Mouse (Mus musculus) hindbrain, postnatal 0 days (tissue): Measurements from ENCODE around the gene Csmd2. TPM values are rescaled to one million over a fixed set of nuclear protein-coding genes. Genes with fewer than 3 reads are reported as not detected.

Experiments used
- ATAC-seq: fragments of 200-750 bp; cut with Nextera tagmentation; 2 replicates; pipeline ENCODE4 v1.8.0; 2017; ENCODE audit warnings: mild to moderate bottlenecking, moderate TSS enrichment, moderate library complexity
- DNase-seq: peaks from one replicate; pipeline ENCODE4 v3.0.0-alpha.2; 2015; ENCODE audit warnings: low spot score
- H3K27ac ChIP-seq: fragments of 300-500 bp; sonication (generic); 2 replicates; pipeline ENCODE4 v1.5.1; 2014; ENCODE audit warnings: mild to moderate bottlenecking
- H3K27me3 ChIP-seq: fragments of 300-500 bp; sonication (generic); 2 replicates; pipeline ENCODE4 v1.6.1; 2014; ENCODE audit warnings: low read length, mixed read lengths; ENCODE audit not compliant: insufficient read depth
- H3K36me3 ChIP-seq: fragments of 300-500 bp; sonication (generic); 2 replicates; pipeline ENCODE4 v1.6.1; 2014; ENCODE audit warnings: low read length, mixed read lengths; ENCODE audit not compliant: insufficient read depth
- H3K4me1 ChIP-seq: fragments of 300-500 bp; sonication (generic); 2 replicates; pipeline ENCODE4 v1.6.1; 2014; ENCODE audit warnings: antibody characterized with exemption, low read length, mixed read lengths; ENCODE audit not compliant: insufficient read depth
- H3K4me2 ChIP-seq: fragments of 300-500 bp; sonication (generic); 2 replicates; pipeline ENCODE4 v1.6.1; 2014; ENCODE audit warnings: low read depth, mild to moderate bottlenecking, low read length, moderate library complexity, mixed read lengths
- H3K4me3 ChIP-seq: fragments of 300-500 bp; sonication (generic); 2 replicates; pipeline ENCODE4 v1.5.1; 2014; ENCODE audit warnings: low read length
- H3K9ac ChIP-seq: fragments of 300-500 bp; sonication (generic); replicated peaks from 2 replicates; pipeline ENCODE4 v1.6.1; 2014; ENCODE audit warnings: mild to moderate bottlenecking, low read length, moderate library complexity, mixed read lengths
- H3K9me3 ChIP-seq: fragments of 300-500 bp; sonication (generic); 2 replicates; pipeline ENCODE4 v1.6.1; 2016; ENCODE audit warnings: low read length, mixed read lengths
- CTCF ChIP-seq: IDR thresholded peaks from 2 replicates; pipeline ENCODE4 v1.5.1; 2016; ENCODE audit warnings: antibody characterized with exemption, control low read depth, low read depth
- WGBS: fragments of 180-500 bp; shearing (Covaris S2); extraction: QIAGEN DNeasy Blood & Tissue Kit; methylation state at CpG from one replicate; pipeline ENCODE4 v1.1.7; 2014; 5-methylcytosine and 5-hydroxymethylcytosine counted together
- polyA plus RNA-seq: library from polyadenylated mRNA; unstranded; fragments of >200 nt; fragmentation: Nextera tagmentation; extraction: Ambion mirVana; gene quantifications from 2 replicates; pipeline ENCODE4 v1.2.1, GENCODE M21; 2015
- total RNA-seq: library from RNA; depleted of rRNA; stranded (reverse); fragments of >200 nt; gene quantifications from 2 replicates; pipeline ENCODE4 v1.2.3, GENCODE M21; 2014

The Csmd2 gene
- total and polyA plus RNA-seq, 2 experiments from 2014 or later = 8.2 to 41.3 TPM

GRCm38 (mm10) chr4:128270931-128271330, 283.3 kb downstream of the Csmd2 start:
- no peak for ATAC-seq
- Histone ChIP-seq H3K4me3 (no peak overlapping the region), H3K4me1 (0 out of 2 replicates have a peak, but pooled peaks cover 17% of the 10 kb centered on the region), H3K27me3 (no peaks in the 10 kb centered on the region), H3K36me3 (no peaks in the 10 kb centered on the region), H3K4me2 (no peak overlapping the region), H3K9me3 (no peaks in the 10 kb centered on the region), H3K9ac (no peak overlapping the region), H3K27ac (no peak overlapping the region)
- TF ChIP-seq CTCF = no peak
- peak; percentile 65 for DNase-seq
- 31% methylated on average over 19 of the region's 19 CpGs for WGBS

DNA sequence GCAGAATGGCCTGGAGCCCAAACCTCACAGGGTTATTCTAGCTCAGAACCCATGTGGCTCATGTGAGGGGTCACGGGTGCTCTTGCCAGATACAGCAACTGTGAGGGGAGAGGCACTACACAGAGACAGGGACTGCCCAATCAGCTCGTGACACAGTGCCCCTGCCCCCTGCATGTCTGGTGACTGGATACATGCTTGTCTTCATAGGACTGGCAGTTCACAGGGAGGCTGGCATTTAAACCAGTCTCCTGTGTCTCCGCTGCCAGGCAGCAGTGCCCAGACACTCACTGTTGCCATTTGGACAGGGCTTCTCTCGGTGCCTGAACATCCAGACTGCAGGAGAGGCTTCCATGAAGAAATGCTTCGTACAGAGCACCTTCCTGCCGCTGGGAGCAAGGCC, 284.8 kb downstream of the Csmd2 start:
- 21% methylated on average over 6 of the region's 6 CpGs for WGBS
- Histone ChIP-seq H3K9ac (no peak overlapping the region), H3K4me2 (no peak overlapping the region), H3K36me3 (no peaks in the 10 kb centered on the region; the same call in 1 of the 2 replicates), H3K9me3 (no peaks in the 10 kb centered on the region), H3K4me1 (0 out of 2 replicates have a peak, but pooled peaks cover 17% of the 10 kb centered on the region), H3K27me3 (no peaks in the 10 kb centered on the region), H3K27ac (peak overlapping the region; percentile 18), H3K4me3 (no peak overlapping the region)
- TF ChIP-seq CTCF = no peak
- ATAC-seq (peak; percentile 74), DNase-seq (peak; percentile 57)

GRCm38 (mm10) chr4:128273146-128273545, 285.5 kb downstream of the Csmd2 start:
- Histone ChIP-seq H3K9me3 (no peaks in the 10 kb centered on the region), H3K4me2 (no peak overlapping the region), H3K27me3 (no peaks in the 10 kb centered on the region), H3K4me1 (0 out of 2 replicates have a peak, but pooled peaks cover 17% of the 10 kb centered on the region), H3K9ac (no peak overlapping the region), H3K27ac (peak overlapping the region; percentile 18; the same call in 1 of the 2 replicates), H3K36me3 (no peaks in the 10 kb centered on the region; the same call in 1 of the 2 replicates), H3K4me3 (no peak overlapping the region)
- TF ChIP-seq CTCF = no peak
- DNase-seq (no peak), ATAC-seq (no peak)
- WGBS = 50% methylated on average over 11 of the region's 11 CpGs

DNA sequence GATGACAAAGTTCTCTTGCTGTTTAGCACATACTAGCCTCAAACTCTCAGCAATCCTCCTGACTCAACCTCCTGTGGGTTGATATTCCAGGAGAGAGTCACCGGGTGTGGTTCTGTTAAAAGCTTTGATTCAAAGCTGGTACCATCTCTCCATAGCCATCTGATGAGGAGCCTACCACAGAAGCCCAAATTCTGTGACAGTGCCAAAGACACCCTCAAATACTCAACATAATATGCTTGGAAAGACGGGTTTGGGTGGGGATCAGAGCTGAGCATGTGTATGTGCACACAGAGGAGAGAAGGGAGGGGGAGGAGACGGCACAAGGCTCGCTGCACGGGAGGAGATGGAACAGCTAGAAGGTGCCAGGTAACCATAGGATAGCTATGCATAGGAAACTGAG, 287.5 kb downstream of the Csmd2 start:
- TF ChIP-seq CTCF = no peak
- Histone ChIP-seq H3K4me2 (no peak overlapping the region), H3K4me3 (no peak overlapping the region), H3K4me1 (0 out of 2 replicates have a peak, but pooled peaks cover 13% of the 10 kb centered on the region), H3K9me3 (no peaks in the 10 kb centered on the region), H3K9ac (no peak overlapping the region), H3K27me3 (no peaks in the 10 kb centered on the region), H3K36me3 (no peaks in the 10 kb centered on the region; the same call in 1 of the 2 replicates), H3K27ac (no peak overlapping the region)
- DNase-seq (no peak), ATAC-seq (no peak)
- 78% methylated on average over 5 of the region's 5 CpGs for WGBS

DNA sequence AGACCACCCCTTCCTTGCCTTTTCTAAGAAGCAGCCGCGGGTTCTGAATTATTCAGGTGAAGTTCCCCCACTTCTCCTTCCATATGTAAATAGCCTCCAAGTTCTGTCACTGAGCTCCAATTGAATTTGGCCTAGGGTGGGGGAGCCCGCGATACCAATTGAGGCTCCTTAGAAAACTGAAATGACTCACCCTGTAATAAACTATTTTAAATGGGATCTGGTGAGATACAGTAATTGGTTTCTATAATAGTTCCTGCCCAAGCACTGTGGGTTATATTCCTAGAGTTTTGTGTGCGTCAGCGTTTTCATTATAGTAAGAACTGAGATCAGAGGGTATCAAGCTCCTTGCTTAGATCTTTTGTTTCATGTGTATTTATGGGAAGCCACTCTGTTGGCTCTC, 287.9 kb downstream of the Csmd2 start:
- Histone ChIP-seq H3K4me1 (0 out of 2 replicates have a peak, but pooled peaks cover 10% of the 10 kb centered on the region), H3K27me3 (no peaks in the 10 kb centered on the region), H3K27ac (no peak overlapping the region), H3K4me3 (no peak overlapping the region), H3K4me2 (no peak overlapping the region), H3K36me3 (no peaks in the 10 kb centered on the region; the same call in 1 of the 2 replicates), H3K9me3 (no peaks in the 10 kb centered on the region), H3K9ac (no peak overlapping the region)
- no peak for TF ChIP-seq CTCF
- DNase-seq (no peak), ATAC-seq (no peak)
- WGBS = 70% methylated on average over 6 of the region's 6 CpGs

- no peak overlapping the region for H3K4me2 ChIP-seq
- H3K9me3 ChIP-seq = no peaks in the 10 kb centered on the region
- H3K4me1 ChIP-seq = 0 out of 2 replicates have a peak, but pooled peaks cover 3% of the 10 kb centered on the region
- no peak overlapping the region for H3K4me3 ChIP-seq
- 61% methylated on average over 1 of the region's 1 CpGs for WGBS
- no peak overlapping the region for H3K27ac ChIP-seq
- no peak overlapping the region for H3K9ac ChIP-seq
- no peak for ATAC-seq
- DNase-seq = no peak
- no peaks in the 10 kb centered on the region for H3K27me3 ChIP-seq
- H3K36me3 ChIP-seq = no peaks in the 10 kb centered on the region
- TF ChIP-seq CTCF = no peak
Observed at GRCm38 (mm10) chr4:128285009-128285408, 297.4 kb downstream of the Csmd2 start.

DNA sequence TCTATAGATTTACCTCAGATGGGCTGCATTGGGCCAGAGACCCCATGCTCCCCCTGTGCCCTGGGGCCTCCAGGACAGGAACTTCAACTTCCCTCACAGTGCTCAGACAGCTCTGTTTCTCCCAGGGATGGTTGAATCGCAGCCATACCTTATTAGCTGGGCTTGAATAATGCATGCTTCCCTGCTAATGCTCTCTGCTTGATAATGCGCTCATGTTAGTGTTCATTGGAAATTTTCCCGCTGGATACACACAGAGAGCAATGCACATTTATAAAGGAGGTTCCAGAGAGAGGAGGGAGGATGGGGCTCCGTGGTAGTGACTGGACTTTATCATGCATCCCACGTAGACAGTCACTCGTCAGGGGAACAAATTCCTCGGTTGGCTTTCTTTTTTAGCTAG, 300.4 kb downstream of the Csmd2 start:
- Histone ChIP-seq H3K4me1 (0 out of 2 replicates have a peak, but pooled peaks cover 3% of the 10 kb centered on the region), H3K36me3 (no peaks in the 10 kb centered on the region), H3K9ac (no peak overlapping the region), H3K4me2 (no peak overlapping the region), H3K9me3 (no peaks in the 10 kb centered on the region), H3K4me3 (no peak overlapping the region), H3K27me3 (no peaks in the 10 kb centered on the region), H3K27ac (peak overlapping the region; percentile 46; the same call in 1 of the 2 replicates)
- no peak for TF ChIP-seq CTCF
- 39% methylated on average over 7 of the region's 7 CpGs for WGBS
- DNase-seq = peak; percentile 74
- peak; percentile 75 for ATAC-seq
